Mouse (Mus musculus): Measurements from ENCODE around the gene Teddm1b.
"Not testable (repeated sequence)": the region's sequence is repeated elsewhere in the genome, so short reads cannot be mapped to it uniquely, and the experiment has no call there.

Teddm1b gene

GRCm38 (mm10) chr1:153874045-153874444 lies at the start of gene Teddm1b:
TSS of gene Teddm1b (plus strand) at chr1:153874345.
- in situ Hi-C loops (cut with MboI; ENCODE audit: low pct_unique_long_range_greater_than_20kb in 1 of 2, low sequenced_read_pairs in 2 of 2, unreplicated experiment in 1 of 2) = no loop called here

DNA sequence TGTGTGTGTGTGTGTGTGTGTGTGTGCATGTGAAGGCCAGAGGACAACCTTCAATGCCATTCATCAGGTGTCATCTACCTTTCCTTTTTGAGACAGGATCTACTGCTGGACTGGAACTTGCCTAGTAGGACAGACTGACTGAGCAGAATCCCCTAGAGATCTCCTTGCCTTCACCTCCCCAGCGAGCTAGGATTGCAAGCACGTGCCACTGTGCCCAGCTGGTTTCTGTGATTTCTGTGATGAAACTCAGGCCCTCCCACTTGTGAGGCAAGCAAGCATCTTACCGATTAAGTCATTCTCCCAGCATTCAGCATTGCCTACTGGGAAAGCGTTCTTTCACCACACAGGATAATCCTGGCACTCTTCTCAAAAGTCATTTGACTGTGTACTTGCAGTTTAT lies 43.4 kb upstream of the Teddm1b start:
- in situ Hi-C loops (cut with MboI; ENCODE audit: low pct_unique_long_range_greater_than_20kb in 1 of 2, low sequenced_read_pairs in 2 of 2, unreplicated experiment in 1 of 2) = no loop called here

DNA sequence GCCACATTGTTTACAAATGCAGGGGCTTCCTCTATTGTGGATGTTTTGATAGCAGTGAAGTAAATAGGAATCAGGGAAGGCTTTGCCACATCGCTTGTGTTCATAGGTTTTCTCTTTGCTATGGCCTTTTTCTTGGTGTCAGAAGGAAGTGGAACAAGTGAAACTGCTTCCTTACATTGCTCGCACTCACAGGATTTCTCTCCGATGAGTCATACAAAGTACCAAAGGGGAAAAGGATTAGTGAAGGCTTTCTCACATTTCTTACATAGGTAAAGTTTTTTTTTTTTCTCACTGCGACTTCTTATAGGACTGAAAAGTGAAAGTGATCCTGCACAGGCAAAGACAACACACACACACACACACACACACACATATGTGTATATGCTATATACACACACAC lies 38.1 kb upstream of the Teddm1b start:
- in situ Hi-C loops (cut with MboI; ENCODE audit: low pct_unique_long_range_greater_than_20kb in 1 of 2, low sequenced_read_pairs in 2 of 2, unreplicated experiment in 1 of 2) = no loop called here

- in situ Hi-C loops (cut with MboI; ENCODE audit: low pct_unique_long_range_greater_than_20kb in 1 of 2, low sequenced_read_pairs in 2 of 2, unreplicated experiment in 1 of 2) = no loop called here
Measured at GRCm38 (mm10) chr1:153842121-153842740, 31.9 kb upstream of the Teddm1b start.

DNA sequence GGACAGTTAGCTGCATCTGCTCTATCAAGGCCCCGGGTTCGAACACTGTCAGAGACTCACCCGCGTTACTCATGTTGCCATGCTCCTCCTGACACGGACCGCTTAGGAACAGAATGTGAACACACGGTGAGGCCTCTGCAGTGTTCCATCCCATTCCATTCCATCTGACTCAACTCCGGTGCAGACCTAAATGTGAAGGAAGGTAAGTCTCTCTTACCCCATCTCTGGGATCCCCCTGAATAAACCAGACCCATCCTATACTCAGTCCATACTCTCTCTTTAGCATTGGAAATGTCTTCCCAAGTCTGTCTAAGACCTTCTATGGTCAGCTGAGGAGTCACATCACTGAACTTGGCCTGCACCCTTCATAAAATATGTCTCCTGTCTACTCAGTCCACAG lies 30.1 kb upstream of the Teddm1b start, which contains the start of gene Rgsl1:
TSS of gene Rgsl1 (minus strand) at position 101 of the 400 bp plus-strand sequence.
- in situ Hi-C loops (cut with MboI; ENCODE audit: low pct_unique_long_range_greater_than_20kb in 1 of 2, low sequenced_read_pairs in 2 of 2, unreplicated experiment in 1 of 2) = no loop called here

DNA sequence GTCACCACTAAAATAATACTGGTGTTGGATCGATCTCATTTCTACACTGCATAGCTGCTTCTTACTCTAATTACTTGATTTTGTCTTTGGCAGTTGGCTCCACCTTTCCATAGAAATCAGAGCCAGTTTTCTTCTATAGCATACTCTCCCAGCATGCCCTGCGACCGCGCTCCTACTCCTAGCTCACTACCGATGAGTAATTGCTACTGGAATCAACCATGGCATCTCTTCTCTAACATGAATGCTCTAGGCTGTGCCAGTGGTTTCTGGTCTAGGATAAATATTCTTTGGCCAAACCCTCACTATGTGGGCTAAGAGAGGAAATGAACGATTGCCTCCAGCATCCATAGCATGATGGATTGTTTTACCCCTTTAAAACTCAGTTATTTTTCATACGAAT lies 27.7 kb upstream of the Teddm1b start:
- in situ Hi-C loops (cut with MboI; ENCODE audit: low pct_unique_long_range_greater_than_20kb in 1 of 2, low sequenced_read_pairs in 2 of 2, unreplicated experiment in 1 of 2) = no loop called here

DNA sequence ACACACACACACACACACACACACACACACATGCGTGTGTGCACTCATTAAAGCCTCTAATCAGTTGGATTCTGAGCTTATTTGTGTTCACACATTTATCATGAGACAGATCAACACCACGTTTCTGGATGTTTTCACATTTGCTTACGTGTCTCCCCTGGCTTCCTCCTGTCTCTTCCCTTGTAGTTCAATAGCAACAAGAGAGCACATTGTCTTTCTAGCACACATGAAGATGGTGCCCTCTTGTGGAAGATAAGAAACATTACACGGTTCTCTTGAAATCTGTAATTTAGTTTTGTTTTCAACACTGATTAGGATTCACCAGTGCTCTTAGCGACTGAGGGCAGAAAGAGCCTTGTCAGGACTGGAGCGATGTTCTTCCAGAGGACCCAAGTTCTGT lies 27.3 kb upstream of the Teddm1b start:
- in situ Hi-C loops (cut with MboI; ENCODE audit: low pct_unique_long_range_greater_than_20kb in 1 of 2, low sequenced_read_pairs in 2 of 2, unreplicated experiment in 1 of 2) = no loop called here

GRCm38 (mm10) chr1:153852696-153853095 lies 21.4 kb upstream of the Teddm1b start:
- in situ Hi-C loops (cut with MboI; ENCODE audit: low pct_unique_long_range_greater_than_20kb in 1 of 2, low sequenced_read_pairs in 2 of 2, unreplicated experiment in 1 of 2) = not testable (repeated sequence)

- in situ Hi-C loops (cut with MboI; ENCODE audit: low pct_unique_long_range_greater_than_20kb in 1 of 2, low sequenced_read_pairs in 2 of 2, unreplicated experiment in 1 of 2) = no loop called here
Measured at GRCm38 (mm10) chr1:153855946-153856345, 18.2 kb upstream of the Teddm1b start.

DNA sequence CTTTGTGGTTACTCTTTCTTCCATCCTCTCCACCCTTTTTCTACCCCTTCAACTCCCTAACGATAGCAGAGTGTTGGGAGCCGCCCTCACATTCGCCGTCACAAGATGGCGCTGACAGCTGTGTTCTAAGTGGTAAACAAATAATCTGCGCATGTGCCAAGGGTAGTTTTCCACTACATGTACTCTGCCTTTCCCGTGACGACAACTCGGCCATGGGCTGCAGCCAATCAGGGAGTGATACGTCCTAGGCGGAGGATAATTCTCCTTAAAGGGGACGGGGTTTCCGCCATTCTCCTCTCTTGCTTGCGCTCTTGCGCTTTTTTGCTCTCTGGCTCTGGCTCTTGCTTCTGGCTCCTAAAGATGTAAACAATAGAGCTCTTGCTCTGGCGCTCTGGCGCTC lies 6.2 kb downstream of the Teddm1b start:
- in situ Hi-C loops (cut with MboI; ENCODE audit: low pct_unique_long_range_greater_than_20kb in 1 of 2, low sequenced_read_pairs in 2 of 2, unreplicated experiment in 1 of 2) = loop anchor here in 1 of 2 experiments (25.0 kb wide), 2 partner anchors 182 to 857 kb away; no protein-coding TSS in a partner anchor

- in situ Hi-C loops (cut with MboI; ENCODE audit: low pct_unique_long_range_greater_than_20kb in 1 of 2, low sequenced_read_pairs in 2 of 2, unreplicated experiment in 1 of 2) = loop anchor here in 1 of 2 experiments (25.0 kb wide), 2 partner anchors 176 to 851 kb away; no protein-coding TSS in a partner anchor
Measured at GRCm38 (mm10) chr1:153886024-153886633, 12.0 kb downstream of the Teddm1b start.

- in situ Hi-C loops (cut with MboI; ENCODE audit: low pct_unique_long_range_greater_than_20kb in 1 of 2, low sequenced_read_pairs in 2 of 2, unreplicated experiment in 1 of 2) = loop anchor here (10.0 to 25.0 kb wide), 4 partner anchors 172 to 847 kb away; no protein-coding TSS in a partner anchor
Measured at GRCm38 (mm10) chr1:153890121-153890520, 16.0 kb downstream of the Teddm1b start.

DNA sequence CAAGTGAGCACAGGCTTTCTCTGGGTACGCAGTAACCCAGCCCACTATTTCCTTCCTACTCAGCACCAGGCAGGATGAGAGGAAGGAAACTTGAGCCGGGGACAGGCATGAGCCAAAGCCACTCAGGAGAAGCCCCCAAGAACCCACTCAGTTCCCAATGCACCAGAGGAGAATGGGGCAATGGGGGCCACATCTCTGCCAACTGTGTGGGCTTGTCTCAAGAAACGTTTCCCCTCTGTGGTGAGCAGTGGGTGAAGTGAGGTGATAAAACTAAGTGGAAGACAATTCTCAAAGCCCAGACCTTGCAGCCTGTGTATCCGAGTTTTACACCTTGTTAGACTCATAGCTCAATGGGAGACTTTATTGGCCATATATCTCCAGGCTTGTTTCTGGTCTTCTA lies 17.3 kb downstream of the Teddm1b start, which contains the start of gene Teddm1a:
TSS of gene Teddm1a (plus strand) at position 301 of the 400 bp plus-strand sequence.
- in situ Hi-C loops (cut with MboI; ENCODE audit: low pct_unique_long_range_greater_than_20kb in 1 of 2, low sequenced_read_pairs in 2 of 2, unreplicated experiment in 1 of 2) = loop anchor here (10.0 to 25.0 kb wide), 4 partner anchors 171 to 846 kb away; no protein-coding TSS in a partner anchor

DNA sequence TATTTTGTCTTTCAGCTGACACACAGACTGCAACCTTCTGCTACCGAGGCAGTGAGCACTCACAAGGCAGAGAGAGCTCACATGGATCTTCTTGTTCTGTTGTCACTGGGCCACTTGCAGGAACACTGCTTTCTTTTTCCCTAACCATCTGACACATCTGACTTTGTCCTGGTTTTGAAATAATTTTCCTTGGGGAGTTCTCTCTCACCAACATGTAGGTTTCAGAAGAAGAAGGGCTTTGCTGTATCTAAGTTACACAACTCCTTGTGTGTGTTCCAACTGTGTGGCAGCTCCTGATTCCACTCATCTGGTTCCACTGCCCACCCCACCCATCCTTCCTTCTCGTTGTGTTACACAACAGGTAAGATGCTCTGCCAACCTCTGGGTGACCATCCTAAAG lies 19.6 kb downstream of the Teddm1b start:
- in situ Hi-C loops (cut with MboI; ENCODE audit: low pct_unique_long_range_greater_than_20kb in 1 of 2, low sequenced_read_pairs in 2 of 2, unreplicated experiment in 1 of 2) = loop anchor here (10.0 to 25.0 kb wide), 4 partner anchors 169 to 844 kb away; no protein-coding TSS in a partner anchor

DNA sequence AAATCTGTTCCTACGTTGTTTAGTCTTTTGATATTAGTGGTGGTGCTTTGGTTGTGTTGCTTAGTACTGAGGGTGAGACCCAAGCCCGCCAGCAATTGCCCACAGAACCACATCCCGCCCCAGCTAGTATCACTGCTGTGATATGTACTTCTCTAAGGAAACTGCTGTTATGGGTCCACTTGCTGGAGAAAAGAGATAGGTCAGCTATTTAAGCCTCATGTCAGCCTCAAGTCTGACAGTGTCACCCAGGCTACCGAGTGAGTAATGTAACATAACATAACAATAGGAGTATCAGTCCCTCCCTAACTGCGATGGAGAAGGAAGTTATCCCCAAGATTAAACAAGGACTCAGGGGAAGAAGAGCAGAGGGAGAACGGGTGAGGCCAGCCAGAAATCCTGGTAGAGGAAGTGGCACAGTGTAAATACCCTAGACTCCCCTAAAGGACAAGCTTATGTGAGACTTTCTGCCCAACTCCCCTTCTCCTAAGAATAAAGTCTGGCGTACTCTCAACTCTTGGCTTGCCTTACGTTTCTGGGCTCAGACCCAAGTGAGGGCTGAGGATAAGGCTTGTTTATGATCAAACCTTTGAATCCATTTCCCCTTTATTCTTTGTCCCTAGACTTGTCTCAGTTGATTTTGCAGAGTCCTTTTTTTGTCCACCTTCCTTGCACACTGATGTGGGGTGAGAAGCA lies 20.2 kb downstream of the Teddm1b start:
- in situ Hi-C loops (cut with MboI; ENCODE audit: low pct_unique_long_range_greater_than_20kb in 1 of 2, low sequenced_read_pairs in 2 of 2, unreplicated experiment in 1 of 2) = loop anchor here (10.0 to 25.0 kb wide), 4 partner anchors 168 to 843 kb away; no protein-coding TSS in a partner anchor

- in situ Hi-C loops (cut with MboI; ENCODE audit: low pct_unique_long_range_greater_than_20kb in 1 of 2, low sequenced_read_pairs in 2 of 2, unreplicated experiment in 1 of 2) = loop anchor here (10.0 to 25.0 kb wide), 4 partner anchors 167 to 842 kb away; no protein-coding TSS in a partner anchor
Measured at GRCm38 (mm10) chr1:153894979-153895378, 20.8 kb downstream of the Teddm1b start.

- in situ Hi-C loops (cut with MboI; ENCODE audit: low pct_unique_long_range_greater_than_20kb in 1 of 2, low sequenced_read_pairs in 2 of 2, unreplicated experiment in 1 of 2) = loop anchor here (10.0 to 25.0 kb wide), 4 partner anchors 165 to 840 kb away; no protein-coding TSS in a partner anchor
Measured at GRCm38 (mm10) chr1:153897196-153897595, 23.1 kb downstream of the Teddm1b start.

DNA sequence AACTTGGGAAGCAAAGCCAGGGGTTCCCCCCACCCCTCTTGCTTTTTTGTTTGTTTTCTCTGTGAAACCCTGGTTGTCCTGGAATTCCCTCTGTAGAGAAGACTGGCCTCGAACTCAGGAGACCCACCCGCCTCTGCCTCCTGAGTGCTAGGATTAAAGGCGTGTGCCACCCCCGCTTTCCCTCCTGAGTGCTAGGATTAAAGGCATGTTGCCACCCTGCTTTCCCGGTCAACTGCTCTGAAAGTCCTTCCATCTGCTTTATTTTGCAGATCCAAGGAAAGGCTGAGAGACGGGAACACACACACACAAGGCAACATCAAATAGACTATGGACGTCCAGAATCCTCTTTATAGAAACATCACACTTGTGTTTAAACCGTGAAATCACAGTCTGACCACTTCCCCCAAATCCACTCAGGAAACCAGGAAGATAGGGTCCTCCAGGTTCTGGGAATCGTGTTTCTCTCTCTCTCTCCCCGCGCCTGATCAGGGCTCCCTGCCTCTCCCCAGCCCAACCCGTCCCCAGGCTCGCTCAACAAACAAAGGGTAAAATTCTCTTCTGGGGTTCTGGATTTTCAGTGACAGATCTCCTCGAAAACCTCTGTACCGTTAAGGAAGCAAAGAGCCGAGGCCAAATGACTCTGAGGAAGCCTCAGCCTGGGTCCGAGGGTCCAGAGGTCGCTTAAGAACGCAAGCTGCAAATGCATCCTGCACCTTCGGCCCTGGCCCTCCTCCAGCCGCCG lies 25.0 kb downstream of the Teddm1b start:
- in situ Hi-C loops (cut with MboI; ENCODE audit: low pct_unique_long_range_greater_than_20kb in 1 of 2, low sequenced_read_pairs in 2 of 2, unreplicated experiment in 1 of 2) = loop anchor here (10.0 to 25.0 kb wide), 4 partner anchors 163 to 838 kb away; no protein-coding TSS in a partner anchor
